Mouse (Mus musculus): Measurements from ENCODE around the gene Acot8.

Gene Acot8

GRCm38 (mm10) chr2:164804533-164805331, at the start of gene Acot8, which contains the start of gene Zswim3:
Gene Acot8, minus strand, starts transcription at chr2:164804882.
Gene Zswim3, plus strand, starts transcription at chr2:164805098.
- DNase-seq (ENCODE audit: low read depth, low spot score) = peak; percentile 99

- no peak for DNase-seq (ENCODE audit: low read depth, low spot score)
Observed at GRCm38 (mm10) chr2:164850061-164850460, 45.4 kb upstream of the Acot8 start.

- DNase-seq (ENCODE audit: low read depth, low spot score) = no peak
Observed at GRCm38 (mm10) chr2:164845782-164846181, 41.1 kb upstream of the Acot8 start.

GRCm38 (mm10) chr2:164835164-164835563, 30.5 kb upstream of the Acot8 start:
- DNase-seq (ENCODE audit: low read depth, low spot score) = no peak

- no peak for DNase-seq (ENCODE audit: low read depth, low spot score)
Observed at GRCm38 (mm10) chr2:164834531-164834930, 29.8 kb upstream of the Acot8 start.

GRCm38 (mm10) chr2:164833314-164833959, 28.8 kb upstream of the Acot8 start, which contains the start of gene Neurl2:
Gene Neurl2, minus strand, starts transcription at chr2:164833456.
- DNase-seq (ENCODE audit: low read depth, low spot score) = peak; percentile 88

GRCm38 (mm10) chr2:164832748-164833301, 28.1 kb upstream of the Acot8 start, which contains the start of gene Ctsa:
Gene Ctsa, plus strand, starts transcription at chr2:164832873.
- DNase-seq (ENCODE audit: low read depth, low spot score) = peak; percentile 69

- no peak for DNase-seq (ENCODE audit: low read depth, low spot score)
Observed at GRCm38 (mm10) chr2:164832032-164832747, 27.5 kb upstream of the Acot8 start.

- DNase-seq (ENCODE audit: low read depth, low spot score) = no peak
Observed at GRCm38 (mm10) chr2:164831029-164831428, 26.3 kb upstream of the Acot8 start.

- DNase-seq (ENCODE audit: low read depth, low spot score) = no peak
Observed at GRCm38 (mm10) chr2:164829090-164829489, 24.4 kb upstream of the Acot8 start.

GRCm38 (mm10) chr2:164828437-164828836, 23.8 kb upstream of the Acot8 start, which contains the start of gene Spata25:
Gene Spata25, minus strand, starts transcription at chr2:164828537.
- DNase-seq (ENCODE audit: low read depth, low spot score) = no peak

- no peak for DNase-seq (ENCODE audit: low read depth, low spot score)
Observed at GRCm38 (mm10) chr2:164827146-164827850, 22.6 kb upstream of the Acot8 start.

- no peak for DNase-seq (ENCODE audit: low read depth, low spot score)
Observed at GRCm38 (mm10) chr2:164825521-164825920, 20.8 kb upstream of the Acot8 start.

GRCm38 (mm10) chr2:164823969-164824368, 19.3 kb upstream of the Acot8 start:
- DNase-seq (ENCODE audit: low read depth, low spot score) = no peak

GRCm38 (mm10) chr2:164823181-164823585, 18.5 kb upstream of the Acot8 start:
- no peak for DNase-seq (ENCODE audit: low read depth, low spot score)

- DNase-seq (ENCODE audit: low read depth, low spot score) = peak; percentile 98
Observed at GRCm38 (mm10) chr2:164822636-164823165, 18.0 kb upstream of the Acot8 start, which contains the start of gene Zswim1. Gene Zswim1, plus strand, starts transcription at chr2:164822686.

GRCm38 (mm10) chr2:164821060-164821459, 16.4 kb upstream of the Acot8 start:
- no peak for DNase-seq (ENCODE audit: low read depth, low spot score)

GRCm38 (mm10) chr2:164817703-164818102, 13.0 kb upstream of the Acot8 start:
- no peak for DNase-seq (ENCODE audit: low read depth, low spot score)

- no peak for DNase-seq (ENCODE audit: low read depth, low spot score)
Observed at GRCm38 (mm10) chr2:164817206-164817605, 12.5 kb upstream of the Acot8 start.

GRCm38 (mm10) chr2:164815821-164816220, 11.1 kb upstream of the Acot8 start:
- DNase-seq (ENCODE audit: low read depth, low spot score) = no peak

GRCm38 (mm10) chr2:164815348-164815747, 10.7 kb upstream of the Acot8 start:
- no peak for DNase-seq (ENCODE audit: low read depth, low spot score)

Measured in retina, postnatal 7 days (tissue).